Mouse (Mus musculus) kidney, adult 10 weeks (tissue): ENCODE data around the gene Gm9045. TPM values are rescaled to one million over a fixed set of nuclear protein-coding genes. Genes with fewer than 3 reads are reported as not detected.

Experiments
- polyA plus RNA-seq: library from polyadenylated mRNA; stranded (reverse); fragments of 350-450 nt; fragmentation: Illumina TruSeq; extraction: RNeasy Lipid Tissue Mini Kit (QIAGEN cat#74804); gene quantifications from one replicate; pipeline ENCODE4 v1.2.3, GENCODE M21; 2014; ENCODE audit warnings: low read depth, low replicate concordance

Gm9045 gene
- not detected for polyA plus RNA-seq

GRCm38 (mm10) chr10:118337731-118338130, at the start of gene Gm9045:
Gene Gm9045 (minus strand): TSS chr10:118337831.

DNA sequence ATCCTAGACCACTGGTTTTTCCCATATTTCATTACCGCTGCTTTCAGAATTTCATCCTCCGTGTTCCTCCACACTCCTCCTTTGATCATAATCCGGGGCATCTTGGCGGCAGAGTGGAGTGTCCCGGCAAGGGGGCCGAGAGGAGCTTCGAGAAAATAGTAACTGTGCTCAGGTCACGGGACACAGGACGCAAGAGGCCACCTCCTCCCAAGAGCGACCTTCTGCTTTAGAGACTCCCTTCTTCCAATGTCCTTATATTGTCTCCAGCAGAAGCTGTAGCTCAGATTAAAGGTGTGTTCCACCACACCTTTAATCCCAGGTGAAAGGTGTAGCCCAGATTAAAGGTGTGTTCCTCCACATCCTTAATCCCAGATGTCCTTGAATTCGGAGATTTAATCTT, 16.4 kb upstream of the Gm9045 start, which contains the start of gene Gm9049:
Gene Gm9049, minus strand, starts transcription at position 101 of the 400 bp plus-strand sequence.

GRCm38 (mm10) chr10:118348579-118348978, 10.9 kb upstream of the Gm9045 start, which contains the start of gene Gm9048:
Gene Gm9048 (minus strand): TSS chr10:118348679.

DNA sequence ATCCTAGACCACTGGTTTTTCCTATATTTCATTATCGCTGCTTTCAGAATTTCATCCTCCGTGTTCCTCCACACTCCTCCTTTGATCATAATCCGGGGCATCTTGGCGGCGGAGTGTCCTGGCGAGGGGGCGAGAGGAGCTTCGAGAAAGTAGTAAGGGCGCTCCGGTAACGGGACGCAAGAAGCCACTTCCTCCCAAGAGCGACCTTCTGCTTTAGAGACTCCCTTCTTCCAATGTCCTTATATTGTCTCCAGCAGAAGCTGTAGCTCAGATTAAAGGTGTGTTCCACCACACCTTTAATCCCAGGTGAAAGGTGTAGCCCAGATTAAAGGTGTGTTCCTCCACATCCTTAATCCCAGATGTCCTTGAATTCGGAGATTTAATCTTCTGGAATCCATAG, 5.5 kb upstream of the Gm9045 start, which contains the start of gene Gm9046:
Gene Gm9046, minus strand, starts transcription at position 101 of the 400 bp plus-strand sequence.

DNA sequence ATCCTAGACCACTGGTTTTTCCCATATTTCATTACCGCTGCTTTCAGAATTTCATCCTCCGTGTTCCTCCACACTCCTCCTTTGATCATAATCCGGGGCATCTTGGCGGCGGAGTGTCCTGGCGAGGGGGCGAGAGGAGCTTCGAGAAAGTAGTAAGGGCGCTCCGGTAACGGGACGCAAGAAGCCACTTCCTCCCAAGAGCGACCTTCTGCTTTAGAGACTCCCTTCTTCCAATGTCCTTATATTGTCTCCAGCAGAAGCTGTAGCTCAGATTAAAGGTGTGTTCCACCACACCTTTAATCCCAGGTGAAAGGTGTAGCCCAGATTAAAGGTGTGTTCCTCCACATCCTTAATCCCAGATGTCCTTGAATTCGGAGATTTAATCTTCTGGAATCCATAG, 5.3 kb downstream of the Gm9045 start, which contains the start of gene Gm9044:
Gene Gm9044, minus strand, starts transcription at position 101 of the 400 bp plus-strand sequence.

GRCm38 (mm10) chr10:118326869-118327268, 10.8 kb downstream of the Gm9045 start, which contains the start of gene Gm9040:
Gene Gm9040 (minus strand): TSS chr10:118326969.

GRCm38 (mm10) chr10:118294938-118295337, 42.7 kb downstream of the Gm9045 start, which contains the start of gene Iltifb:
Gene Iltifb (minus strand): TSS chr10:118295038.

Other genes starting within 250 kb of the Gm9045 start
- gene Mdm1, start 196.0 kb downstream of the Gm9045 start, polyA plus RNA-seq = 6.1 TPM
- gene Il22, start 132.9 kb downstream of the Gm9045 start, polyA plus RNA-seq = not detected
- gene Gm32717, start 97.1 kb downstream of the Gm9045 start, polyA plus RNA-seq = not detected
- gene Gm32802, start 79.1 kb downstream of the Gm9045 start, polyA plus RNA-seq = not detected
- not detected for gene Iltifb, start 42.8 kb downstream of the Gm9045 start, polyA plus RNA-seq
- not detected for gene Gm9040, start 10.9 kb downstream of the Gm9045 start, polyA plus RNA-seq
- gene Gm9044, start 5.4 kb downstream of the Gm9045 start, polyA plus RNA-seq = not detected
- gene Gm9046, start 5.4 kb upstream of the Gm9045 start, polyA plus RNA-seq = not detected
- not detected for gene Gm9048, start 10.8 kb upstream of the Gm9045 start, polyA plus RNA-seq
- gene Gm9049, start 16.3 kb upstream of the Gm9045 start, polyA plus RNA-seq = not detected
- gene Ifng, start 103.2 kb upstream of the Gm9045 start, polyA plus RNA-seq = not detected